Mouse (Mus musculus) spleen, postnatal 10 days (tissue): ENCODE data around the gene Arih2.
"Not testable (repeated sequence)": the region's sequence is repeated elsewhere in the genome, so short reads cannot be mapped to it uniquely, and the experiment has no call there.

Experiments used
- DNase-seq, 2 experiments: peaks; one replicate each; pipeline ENCODE4 v3.0.0; 2021 to 2022; ENCODE audit warnings: low spot score in 2 of 2

Arih2 gene

GRCm38 (mm10) chr9:108649561-108650440 is 615 bp upstream of the Arih2 start:
- no peak for DNase-seq

GRCm38 (mm10) chr9:108648166-108648565 is 1.0 kb downstream of the Arih2 start:
- DNase-seq = peak in 1 of 2 experiments; percentile 44

DNA sequence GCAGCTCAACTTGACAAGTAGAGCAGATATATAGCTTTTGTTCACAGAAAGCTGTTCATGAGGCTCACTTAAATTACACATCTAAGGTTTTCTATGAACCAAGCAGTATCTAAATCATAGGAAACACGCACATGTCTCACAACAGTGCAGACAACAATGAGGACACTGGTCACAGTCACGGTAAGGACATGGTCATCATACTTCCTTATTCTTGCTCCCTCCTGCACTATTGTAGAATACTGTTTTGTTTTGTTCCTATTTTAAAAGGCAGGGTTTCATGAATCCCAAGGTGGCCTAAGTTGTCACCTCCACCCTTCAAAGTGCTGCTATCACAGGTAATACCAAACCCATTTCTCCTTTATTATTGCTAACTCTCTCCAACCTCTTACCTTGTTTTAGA is 9.4 kb downstream of the Arih2 start:
- DNase-seq = no peak

DNA sequence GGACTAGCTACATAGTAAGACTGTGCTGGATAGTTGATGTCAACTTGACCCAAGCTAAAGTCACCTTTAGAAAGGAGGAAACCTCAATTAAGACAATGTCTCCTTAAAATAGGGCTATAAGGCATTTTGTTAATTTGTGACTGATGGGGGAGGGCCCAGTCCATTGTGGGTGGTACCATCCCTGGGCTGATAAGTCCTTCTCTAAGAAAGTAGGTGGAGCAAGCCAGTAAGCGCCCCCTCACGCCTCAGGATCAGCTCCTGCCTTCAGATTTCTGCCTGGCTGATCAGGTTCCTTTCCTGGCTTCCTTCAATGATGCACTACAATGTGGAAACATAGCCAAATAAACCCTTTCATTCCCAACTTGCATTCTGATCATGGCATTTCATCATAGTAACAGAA is 13.8 kb downstream of the Arih2 start:
- DNase-seq = no peak

GRCm38 (mm10) chr9:108633846-108634245 is 15.3 kb downstream of the Arih2 start:
- DNase-seq = no peak

- peak in 1 of 2 experiments; percentile 31 for DNase-seq
Measured at GRCm38 (mm10) chr9:108632375-108632774, 16.8 kb downstream of the Arih2 start.

DNA sequence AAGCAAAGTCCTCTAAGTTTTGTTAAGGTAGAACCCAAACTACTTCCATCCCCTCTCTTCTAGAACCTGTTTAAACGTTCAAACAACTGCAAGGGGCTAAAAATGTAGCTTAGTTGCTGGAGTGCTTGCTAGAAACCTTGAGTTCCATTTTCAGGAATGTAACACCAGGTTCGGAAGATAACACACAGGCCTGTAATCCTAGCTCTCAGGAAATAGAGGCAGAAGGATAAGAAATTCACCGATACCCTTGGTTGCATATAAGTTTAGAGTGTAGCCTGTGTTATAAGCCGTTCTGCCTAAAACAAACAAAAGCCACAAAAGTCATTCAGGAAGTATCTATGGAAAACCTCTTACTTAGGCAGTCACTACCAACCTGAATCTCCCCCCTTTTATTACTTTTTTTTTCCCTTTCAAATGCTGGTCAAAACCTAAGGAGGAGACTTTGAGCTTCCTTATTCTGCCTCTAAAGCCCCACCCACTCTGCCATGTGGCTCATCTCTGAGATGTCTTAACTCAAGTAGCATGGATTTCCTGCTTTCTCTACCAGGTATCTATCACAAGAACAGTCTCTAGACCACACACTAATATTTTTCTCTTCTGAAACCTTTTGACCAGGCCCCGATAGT is 17.4 kb downstream of the Arih2 start:
- no peak for DNase-seq

DNA sequence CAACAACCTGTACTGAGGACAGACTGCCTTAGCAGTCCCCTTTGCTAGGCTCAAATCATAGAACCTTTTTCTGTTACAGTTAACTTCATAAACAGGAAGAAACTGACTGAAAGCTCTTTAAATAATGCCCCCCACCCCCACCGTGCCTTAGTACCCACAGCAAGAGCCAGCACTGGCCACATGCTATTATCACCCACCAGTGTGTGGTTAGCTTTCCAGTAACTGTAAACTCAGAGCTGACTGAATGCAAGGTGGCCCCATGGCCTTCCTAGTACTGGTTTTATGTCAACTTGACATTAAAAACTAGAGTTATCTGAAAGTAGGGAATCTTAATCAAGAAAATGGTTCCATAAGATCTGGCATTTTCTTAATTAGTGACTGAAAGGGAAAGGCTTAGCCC is 18.5 kb downstream of the Arih2 start:
- DNase-seq = no peak

- DNase-seq = no peak
Measured at GRCm38 (mm10) chr9:108628141-108628540, 21.0 kb downstream of the Arih2 start.

DNA sequence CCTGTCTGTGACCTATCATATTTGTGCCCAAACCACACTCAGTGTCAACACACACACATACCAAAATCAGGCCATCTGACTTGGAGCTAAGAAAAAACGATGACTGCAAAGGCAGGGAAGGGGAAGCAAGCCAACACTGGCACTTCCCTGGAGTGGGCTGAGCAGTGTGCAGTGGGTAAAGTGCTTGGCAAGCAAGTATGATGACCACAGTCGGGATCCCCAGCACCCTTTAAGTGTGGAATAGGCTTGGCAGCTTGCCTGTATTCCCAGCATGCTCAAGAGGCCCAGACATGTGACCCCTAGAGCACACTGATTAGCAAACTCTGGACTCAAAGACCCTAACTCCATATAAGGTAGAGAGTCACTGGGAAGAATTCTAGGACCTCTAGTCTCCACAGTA is 22.7 kb downstream of the Arih2 start:
- no peak for DNase-seq

DNA sequence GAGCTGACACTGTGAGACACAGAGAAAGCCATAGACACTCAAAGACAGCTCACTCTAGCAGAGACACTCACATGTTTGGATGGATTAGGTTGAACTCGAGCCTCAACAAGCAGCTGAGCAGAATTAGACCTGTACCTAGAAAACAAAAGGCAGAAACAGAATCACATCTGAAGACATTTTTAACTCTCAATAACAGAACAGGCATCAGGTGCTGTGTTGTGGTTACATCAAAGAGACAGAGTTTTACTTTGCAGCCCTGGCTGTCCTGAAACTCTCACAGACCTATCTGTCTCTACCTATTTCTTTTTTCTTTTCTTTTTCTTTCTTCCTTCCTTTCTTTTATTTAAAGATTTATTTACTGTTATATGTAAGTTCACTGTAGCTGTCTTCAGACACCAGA is 31.9 kb downstream of the Arih2 start:
- DNase-seq = no peak

DNA sequence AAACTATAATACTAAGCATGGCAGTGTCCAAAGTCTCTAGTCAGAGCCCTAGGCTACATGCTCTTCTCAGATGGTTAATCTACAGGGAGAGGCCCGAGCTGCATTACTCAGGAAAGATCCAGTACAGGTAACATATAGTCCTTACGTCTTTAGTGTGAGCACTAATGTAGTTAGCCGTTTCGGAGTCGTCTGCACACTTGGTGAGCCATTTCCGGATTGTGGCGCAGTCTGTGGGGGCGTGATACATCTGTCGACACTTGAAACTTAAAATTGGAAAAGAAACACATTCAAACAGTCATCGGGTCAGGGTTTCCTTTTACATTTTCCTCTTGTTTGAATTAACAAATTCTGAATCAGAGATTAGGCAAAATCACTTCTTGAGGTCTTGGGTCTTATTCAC is 37.7 kb downstream of the Arih2 start:
- DNase-seq = no peak

DNA sequence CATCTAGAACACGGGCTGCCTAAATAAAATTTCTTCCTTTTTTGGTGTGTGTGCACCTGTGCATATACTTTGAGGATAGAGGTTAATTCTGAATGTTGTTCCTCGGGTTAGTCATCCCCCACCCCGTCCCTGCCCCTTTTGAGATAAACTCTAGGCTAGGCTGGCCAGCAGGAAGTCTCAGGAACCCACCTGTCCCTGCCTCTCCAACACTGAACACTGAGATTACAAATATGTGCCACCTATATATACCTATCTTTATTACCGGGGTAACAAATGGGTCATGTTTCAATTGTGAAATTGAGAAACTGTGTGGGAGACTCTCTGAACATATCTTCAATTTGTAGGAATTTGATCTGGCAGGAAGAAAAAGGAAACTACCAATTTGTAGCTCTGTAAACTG is 40.3 kb downstream of the Arih2 start:
- DNase-seq = no peak

DNA sequence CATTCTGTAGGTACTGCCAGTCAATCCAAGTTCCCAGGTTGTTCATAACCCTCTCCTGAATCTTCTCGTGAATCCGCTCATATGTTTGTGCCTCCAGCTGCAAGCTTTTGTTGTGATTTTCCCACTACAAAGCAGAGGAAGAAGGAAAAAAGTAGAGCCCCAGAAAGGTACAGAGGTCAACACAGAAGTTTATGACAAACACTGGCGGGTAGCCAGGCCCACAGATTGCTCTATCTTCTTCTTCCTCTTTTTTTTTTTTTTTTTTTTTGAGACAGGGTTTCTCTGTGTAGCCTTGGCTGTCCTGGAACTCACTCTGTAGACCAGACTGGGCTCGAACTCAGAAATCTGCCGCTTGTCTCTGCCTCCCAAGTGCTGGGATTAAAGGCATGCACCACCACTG is 41.3 kb downstream of the Arih2 start:
- DNase-seq = not testable (repeated sequence)

- no peak for DNase-seq
Measured at GRCm38 (mm10) chr9:108601986-108602385, 47.2 kb downstream of the Arih2 start.

GRCm38 (mm10) chr9:108600011-108600410 is 49.2 kb downstream of the Arih2 start:
- no peak for DNase-seq

DNA sequence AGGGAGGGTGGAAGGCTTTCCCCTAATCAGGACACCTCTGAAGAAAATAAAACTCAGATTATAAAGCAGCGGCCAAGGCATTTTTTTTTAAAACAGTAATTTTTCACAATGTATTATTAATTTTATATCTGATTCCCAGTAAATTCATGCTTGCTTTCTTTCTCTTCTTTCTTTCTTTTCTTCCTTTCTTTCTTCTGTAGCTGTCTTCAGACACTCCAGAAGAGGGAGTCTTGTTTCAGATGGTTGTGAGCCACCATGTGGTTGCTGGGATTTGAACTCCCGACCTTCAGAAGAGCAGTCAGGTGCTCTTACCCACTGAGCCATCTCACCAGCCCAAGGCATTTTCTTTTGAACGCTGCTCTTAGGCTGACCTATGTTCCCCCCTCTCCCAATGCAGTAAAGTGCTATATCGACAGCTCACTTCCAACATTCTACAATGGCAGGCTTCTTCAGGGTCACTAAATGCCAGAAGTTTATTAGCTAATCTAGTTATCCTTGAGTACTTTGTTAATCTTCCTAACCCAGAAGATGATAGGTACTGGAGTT is 50.1 kb downstream of the Arih2 start:
- no peak for DNase-seq

- DNase-seq = peak in 1 of 2 experiments; percentile 64
Measured at GRCm38 (mm10) chr9:108596998-108597764, 52.0 kb downstream of the Arih2 start, which contains the start of gene P4htm. P4htm (minus strand) TSS chr9:108597667.

DNA sequence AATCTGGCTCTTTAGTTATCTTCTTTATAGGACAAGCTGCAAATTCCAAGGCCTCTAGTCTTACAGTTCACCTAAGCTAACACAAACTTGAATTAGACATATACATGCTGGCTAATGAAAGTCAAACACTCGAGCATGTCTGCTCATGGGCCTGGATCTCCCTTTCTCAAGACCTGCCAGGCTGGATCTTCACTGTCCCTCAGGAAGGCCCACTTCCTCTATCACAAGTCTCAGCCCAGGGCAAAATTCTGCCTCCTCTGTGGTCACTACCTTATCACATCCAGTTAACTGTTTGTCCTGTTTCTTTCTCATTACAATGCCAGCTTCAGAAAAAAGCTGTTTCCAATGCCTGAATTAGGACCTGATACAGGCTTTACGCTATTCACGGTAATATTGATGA is 54.8 kb downstream of the Arih2 start:
- DNase-seq = no peak

GRCm38 (mm10) chr9:108591462-108591861 is 57.7 kb downstream of the Arih2 start:
- DNase-seq = no peak

DNA sequence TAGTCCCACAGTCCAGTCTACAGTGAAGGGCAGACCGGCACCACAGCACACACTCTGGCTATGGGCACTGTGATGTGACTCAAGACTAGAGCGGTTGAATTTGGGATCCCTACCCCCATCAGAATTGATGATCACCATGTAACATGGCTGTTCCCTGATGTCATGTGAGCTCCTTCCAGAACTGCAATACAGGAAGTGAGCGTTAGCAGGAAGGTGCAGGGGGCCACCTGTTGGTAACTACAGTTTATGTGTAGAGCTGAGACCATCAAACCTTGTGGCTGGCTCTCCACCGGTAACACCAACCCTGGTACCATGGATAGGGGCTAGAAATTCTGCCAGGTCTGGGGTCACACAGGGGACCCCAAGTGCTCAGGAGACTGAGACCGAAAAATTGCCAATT is 60.0 kb downstream of the Arih2 start:
- no peak for DNase-seq

DNA sequence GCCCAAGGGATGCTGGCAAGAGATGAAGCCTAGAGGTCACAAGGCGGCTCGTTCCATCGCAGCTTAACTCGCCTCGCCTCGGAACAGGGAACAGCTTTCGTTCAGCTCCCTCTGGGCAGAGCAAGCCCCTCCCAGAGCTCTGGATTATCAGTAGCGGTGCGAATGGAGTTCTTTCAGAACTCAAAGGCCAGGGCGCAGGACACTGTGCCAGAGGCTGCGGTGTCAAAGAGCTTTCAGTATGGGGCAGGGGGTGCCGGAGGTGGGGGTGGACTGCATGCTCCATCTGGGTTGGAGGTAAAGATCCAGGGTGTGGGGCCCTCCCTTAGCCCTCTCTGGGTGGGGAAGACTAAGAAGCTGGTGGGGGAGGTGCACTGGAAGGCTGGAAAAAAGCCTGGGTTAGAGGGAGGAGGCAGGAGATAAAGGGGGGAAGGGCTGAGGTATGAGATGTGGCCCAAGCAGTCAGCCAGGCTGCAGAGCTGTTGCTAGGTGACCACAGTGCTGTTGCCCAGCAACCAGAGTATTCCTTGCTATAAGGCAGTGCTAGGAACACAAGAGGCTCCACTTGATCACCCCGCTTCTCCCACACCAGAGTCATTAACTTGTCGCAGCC is 61.5 kb downstream of the Arih2 start:
- DNase-seq = no peak
